Mouse (Mus musculus) gastrocnemius, adult 8-10 months (tissue): ENCODE measurements around the gene Actn1. TPM values are rescaled to one million over a fixed set of nuclear protein-coding genes. Genes with fewer than 3 reads are reported as not detected.

Experiments
- DNase-seq, 2 experiments: peaks; one replicate each; pipeline ENCODE4 v3.0.0; 2022; ENCODE audit warnings: low spot score in 2 of 2
- total RNA-seq, 4 experiments: library from RNA; stranded (reverse); gene quantifications; 2 replicates each; pipeline ENCODE4 v1.2.4; 2022

Actn1 gene
- total RNA-seq, 4 experiments from 2014 or later, result 6.1 to 9.6 (median 7.4) TPM

DNA sequence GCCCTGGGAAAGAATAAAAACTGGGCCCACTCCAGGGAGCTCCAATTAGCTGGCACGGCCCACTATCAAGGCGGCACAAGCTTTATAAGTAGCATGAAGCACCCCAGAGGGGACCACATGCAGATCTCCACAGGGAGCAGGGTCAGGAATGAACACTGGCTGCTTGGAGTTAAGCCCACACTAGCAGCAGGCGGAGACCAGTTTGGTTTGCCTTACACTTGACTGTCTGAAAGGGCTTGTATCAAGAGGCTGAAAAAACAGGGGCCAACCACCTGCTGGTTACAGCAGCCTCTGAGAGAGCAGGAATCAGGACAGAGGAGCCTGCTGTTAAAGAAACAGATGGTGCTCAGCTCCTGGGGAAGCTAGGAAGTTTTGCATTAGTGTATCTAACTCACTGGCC, 32.3 kb downstream of the Actn1 start:
- DNase-seq, result no peak

DNA sequence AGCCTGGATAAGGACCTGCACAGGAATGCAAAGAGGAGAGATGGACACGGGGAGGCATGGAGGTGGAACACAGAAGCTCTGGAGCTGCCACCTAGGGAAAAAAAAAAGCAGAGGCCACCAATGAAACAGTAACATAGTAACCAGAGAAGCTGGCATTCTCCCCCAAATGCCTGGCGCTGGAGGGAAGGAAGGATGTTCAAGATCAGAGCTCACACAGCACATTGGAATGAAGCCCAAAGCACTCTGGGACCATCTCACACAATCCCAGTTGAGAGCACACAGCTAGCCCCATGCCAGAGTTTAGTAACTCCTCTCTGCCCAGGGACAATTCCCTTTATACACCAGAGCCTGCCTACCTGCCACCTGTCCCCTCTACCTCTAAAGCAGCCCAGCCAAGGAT, 34.1 kb downstream of the Actn1 start:
- DNase-seq, result no peak

DNA sequence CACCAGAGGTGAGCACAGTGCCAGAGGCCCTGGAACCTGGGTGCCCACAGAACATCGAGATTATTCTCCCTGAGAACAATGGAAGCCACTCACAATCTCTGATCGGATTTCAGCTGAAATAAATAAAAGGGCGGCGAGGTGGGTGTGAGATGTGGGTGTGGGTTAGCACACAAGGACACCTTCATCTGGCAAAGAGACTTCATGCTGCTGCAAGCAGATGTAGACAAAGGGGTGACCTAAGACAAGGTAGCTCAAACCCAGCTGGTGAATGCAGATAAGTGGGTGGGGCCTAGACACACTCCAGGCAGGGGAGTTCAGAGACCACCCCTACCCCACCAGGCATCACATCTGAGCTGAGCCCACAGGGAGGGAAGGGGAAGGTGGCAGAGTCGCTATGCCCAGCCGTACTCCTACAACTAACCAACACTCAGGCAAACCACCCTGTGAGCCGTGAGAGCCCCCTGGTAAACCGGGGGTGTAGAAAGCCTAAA, 35.9 kb downstream of the Actn1 start:
- DNase-seq, result no peak

DNA sequence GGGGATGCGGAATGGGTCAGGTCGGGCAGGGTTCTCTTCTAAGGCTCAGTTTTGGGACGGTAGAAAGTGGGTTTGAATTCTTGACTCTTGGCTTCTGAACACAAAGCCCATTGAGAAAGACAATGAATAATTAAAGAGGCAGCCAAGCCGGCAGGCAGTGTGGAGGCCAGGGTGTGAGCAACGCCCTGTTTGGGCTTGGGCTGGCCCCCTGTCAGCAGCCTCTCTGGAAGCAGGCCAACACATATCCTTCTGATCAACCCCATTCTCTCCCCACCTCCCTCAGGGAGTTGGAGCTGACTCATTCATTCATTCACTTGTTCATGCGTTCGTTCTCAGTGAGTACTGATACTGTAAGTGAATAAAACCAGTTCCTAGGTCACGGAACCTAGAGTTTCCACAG, 36.7 kb downstream of the Actn1 start:
- DNase-seq, result peak; percentile 28 to 50

DNA sequence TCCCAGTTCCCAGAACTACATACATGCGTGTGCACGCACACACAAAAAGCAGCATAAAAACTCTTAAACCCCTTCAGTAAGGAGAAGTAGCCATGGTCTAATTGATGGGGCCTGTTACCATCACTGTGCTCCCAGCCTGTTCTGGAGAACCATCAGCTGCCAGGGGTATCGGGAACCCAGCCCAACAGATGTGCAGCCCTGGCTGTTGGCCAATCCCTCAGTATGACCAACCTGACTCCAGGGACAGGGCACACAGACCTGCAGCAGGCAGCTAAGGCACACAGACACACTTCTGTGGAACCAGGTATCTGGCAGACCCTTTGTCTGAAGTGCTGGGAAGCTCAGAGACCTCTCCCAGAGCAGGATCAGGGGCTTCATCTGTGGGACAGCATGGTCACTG, 37.7 kb downstream of the Actn1 start:
- DNase-seq, result no peak

DNA sequence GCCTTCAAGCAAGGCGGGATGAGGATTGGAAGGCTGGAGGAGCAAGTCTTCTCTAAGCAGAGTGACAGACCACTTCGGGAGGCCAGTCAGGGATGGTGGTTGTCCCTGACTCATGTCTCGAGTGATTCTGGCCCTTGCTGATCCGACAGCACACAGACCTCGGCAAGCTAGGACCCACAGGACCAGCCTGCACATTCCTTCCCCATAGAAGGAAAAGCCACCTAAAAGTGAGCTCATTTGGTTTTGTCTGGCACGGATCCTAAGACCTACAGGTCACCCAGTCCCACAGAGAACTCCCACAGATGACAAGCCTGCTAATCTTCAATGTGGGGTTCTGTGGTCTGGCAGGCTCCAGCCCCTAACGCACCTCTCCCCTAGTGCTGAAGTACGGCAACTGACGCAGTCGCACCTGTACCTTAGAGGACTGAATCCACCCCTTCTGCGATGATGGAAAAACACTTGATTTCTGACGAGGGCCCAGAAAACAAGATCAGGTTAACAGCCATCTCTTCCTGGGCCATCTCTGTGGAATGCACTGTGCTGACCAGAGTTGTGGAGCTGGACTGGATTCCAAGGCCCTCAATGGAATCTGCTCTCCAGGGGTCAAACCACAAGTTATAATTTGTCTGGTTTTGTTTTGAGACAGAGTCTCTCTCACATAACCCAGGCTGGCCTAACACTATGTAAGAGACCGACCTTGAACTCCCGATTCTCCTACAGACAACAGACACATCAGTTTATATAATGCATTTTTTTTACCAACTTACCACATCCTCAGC, 39.7 kb downstream of the Actn1 start:
- no peak for DNase-seq

DNA sequence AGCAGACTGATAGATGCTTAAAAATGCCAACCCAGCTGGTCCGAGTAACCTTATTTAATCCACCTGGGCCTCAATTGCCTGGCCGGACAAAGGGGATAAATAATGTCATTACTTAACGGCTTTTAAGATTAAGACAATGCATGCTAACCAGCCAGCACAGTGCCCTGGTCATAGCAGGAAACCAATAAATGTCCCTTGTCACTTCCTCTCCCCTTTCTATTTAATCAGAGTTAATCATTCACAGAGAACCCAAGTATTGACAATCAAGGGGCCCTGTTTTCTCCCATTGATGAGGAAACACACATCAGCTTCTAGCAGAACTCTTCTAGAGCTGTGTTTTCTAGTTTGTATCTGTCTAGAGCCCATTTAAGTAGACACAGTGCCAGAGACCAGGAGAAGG, 41.4 kb downstream of the Actn1 start:
- DNase-seq, result no peak

DNA sequence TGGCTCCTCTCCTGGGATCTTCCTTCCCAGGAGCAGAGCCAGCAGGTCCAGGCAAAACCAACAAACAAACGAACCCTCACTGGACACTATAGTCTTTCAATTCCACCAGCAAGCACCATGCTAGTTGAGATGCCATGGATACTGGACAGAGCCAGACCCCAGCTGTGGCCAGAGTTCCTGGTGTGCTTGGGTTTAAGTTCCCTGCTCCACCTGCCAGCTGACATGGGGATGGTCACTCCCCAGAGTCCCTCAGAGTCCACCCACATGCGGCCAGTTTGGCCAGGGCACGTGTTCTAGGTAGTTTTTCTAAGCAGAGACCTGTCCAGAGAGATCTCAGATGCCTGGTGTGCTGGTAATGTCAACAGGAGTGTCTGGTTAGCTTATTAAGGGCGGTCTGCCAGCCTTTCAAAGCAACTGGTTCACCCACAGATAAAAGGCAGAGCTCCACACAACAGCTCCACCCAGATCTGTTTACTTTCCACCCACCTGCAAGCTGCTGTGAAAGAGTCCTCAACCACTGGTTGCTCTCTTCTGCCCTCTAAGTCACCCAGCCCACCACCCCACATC, 42.0 kb downstream of the Actn1 start:
- no peak for DNase-seq

DNA sequence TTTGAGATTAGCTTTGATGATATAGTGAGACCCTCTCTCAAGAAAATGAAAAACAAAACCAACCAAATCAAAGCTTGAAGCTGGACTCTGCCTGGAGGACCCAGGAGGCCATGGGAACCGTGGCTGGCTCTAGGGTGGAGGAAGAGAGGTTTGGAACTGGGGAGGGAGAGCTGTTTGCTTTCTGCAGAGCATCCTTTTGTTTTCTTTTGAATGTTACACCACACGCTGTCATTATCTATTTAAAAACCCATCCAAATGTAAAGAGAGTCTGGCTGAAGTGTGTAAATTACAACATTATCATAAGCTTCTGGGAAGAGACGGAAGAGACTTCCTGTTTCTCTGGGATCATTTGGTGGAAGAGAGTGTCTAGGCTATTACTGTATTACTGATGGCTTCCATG, 43.1 kb downstream of the Actn1 start:
- DNase-seq, result no peak

DNA sequence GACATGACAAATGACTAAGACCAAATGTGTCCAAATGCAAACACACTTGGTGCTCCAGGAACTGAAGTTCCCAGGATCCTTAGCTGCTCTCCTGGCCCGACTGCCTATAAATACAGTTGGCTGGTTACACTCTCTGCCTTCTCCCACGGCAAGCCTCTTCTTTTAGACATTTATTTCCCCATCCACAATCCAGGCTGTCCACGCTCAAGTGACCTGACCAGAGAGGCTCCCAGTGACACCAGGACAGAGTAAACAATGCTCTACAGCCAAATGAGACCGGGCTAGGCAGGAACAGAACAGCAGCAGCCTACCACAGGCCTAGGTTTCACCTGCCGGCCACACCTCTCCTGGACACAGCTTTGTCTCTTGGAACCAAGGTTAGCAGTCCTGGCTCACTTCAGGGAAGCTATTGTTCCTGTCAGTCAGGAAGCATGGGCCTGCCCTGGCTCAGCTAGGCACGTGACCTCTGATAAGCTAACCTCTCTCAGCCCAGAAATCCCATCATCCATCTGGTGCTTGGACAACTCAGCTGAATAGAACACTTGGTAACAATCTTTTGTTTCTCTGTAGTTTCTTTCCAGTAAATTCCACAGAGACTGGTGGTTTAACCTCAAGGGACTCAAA, 43.8 kb downstream of the Actn1 start:
- no peak for DNase-seq

DNA sequence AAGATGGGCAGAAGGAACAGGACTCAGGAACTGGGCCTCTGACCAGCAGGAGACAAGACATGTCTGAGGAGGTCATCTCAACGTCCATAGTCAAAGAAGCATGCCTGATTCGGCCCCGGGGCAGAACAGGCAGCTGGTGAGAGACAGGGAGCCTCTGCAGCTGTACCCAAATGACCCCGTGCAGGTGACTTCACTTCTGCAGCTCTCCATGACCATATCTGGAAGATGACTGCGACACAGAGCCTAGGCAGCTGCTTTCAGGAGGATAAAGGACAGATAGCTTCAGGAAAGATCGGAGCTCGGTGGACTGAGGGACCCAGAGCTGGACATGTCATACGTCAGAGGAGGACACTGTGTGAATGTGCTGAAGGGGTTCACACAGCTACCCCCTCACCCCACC, 46.4 kb downstream of the Actn1 start:
- DNase-seq, result no peak

DNA sequence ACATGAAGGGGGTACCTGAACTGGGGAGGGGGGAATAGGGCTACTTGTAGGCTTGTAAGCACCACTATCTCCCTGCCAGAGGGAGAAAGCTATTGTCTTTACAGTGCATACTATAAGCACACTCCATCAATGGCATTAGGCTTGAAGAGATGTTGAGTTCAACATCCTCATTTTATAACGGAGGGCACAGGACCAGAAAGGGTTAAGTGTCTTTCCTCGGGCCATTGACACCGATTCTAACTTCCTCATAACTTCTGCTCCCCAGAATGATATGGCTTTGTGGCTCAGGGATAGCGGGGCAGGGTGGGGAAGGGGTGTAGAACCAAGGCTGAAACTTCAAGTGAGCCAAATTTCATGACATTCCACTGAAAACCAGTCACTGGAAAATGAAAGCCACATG, 46.9 kb downstream of the Actn1 start:
- DNase-seq, result no peak

DNA sequence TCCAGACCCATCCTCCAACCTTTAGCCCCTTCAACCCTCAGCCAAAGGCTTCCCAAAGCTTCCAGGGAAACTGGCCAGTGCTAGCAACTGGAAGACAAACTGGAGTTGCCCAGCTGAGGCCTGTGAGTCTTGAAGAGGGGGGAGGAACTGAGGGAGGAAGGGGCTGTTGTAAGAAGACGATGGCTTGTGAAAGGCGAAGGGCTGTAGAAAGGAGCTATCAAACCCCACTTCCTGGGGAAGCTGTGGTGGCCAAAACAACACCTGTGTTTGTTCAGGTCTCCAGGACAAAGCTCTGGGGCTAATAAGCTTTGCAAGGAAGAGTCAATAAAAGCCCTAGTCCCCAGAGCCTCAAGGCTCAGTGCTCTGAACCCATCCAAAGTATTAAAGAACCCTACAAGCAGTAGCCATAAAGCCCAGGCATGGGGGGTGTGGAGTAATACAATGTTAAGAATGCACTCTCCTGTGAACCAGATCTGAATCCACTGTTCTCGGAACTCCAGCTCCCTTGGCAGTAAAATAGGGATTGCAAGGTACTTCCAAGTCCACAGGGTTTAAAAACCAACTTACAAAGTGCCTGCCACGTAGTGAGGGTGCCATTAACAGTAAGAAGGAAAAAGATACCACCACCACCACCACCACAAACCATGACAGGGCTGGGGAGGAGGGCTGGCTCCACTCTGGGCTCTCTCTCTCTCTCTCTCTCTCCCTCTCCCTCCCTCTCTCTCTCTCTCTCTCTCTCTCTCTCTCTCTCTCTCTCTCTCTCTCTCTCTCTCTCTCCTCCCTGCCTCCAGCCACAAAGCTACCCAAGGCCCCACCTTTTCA, 49.2 kb downstream of the Actn1 start:
- no peak for DNase-seq

DNA sequence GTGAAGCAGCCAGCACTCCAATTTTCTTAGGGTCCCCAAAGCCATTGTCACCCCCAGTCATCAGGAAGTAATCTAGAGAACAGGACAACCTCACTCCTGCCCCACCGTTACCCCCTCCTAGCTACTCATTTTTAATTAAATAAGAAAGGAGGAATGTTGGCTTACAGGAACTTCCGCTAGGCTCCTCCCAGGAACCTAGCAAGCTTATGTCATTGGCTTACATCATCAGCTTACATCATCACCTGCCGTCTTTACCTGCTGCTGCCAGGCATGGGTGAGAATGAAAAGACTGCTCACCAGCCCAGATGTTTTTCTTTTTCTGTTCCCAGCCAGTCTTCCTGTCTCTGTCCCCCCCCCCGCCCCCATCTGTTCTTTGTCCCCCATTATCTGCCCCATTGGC, 50.3 kb downstream of the Actn1 start:
- no peak for DNase-seq

DNA sequence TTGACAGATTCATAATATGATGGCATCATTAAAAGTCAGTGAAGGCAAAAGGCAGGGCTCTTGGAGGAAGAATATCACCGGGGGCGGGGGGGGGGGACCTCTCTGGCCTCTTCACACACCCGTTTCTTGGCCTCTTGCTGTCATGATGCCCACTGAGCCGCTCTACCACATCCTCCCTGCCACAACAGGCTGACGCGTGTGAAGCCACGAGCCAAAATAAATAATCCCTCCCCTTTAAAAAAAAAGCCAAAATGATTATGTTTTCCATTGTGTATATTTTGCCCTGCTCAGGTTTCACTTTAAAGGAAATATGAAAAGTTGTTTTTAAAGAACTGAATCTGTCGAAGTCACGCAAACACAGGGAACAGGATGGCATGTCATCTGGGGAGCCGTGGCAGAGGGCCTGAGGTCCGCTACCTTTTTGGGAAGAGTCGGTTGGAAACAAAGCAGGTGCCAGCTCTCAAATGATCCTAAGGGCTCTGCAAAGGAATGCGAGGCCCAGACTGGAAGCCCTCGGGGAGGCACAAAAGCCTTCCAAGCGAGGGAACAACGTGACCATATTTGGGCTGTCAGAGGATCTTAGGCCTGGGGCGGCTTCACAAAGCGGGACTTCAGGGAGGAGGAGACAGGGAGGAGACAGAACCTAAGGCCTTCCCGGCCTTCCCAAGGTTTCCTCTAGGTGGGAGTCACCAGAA, 51.9 kb downstream of the Actn1 start:
- no peak for DNase-seq

DNA sequence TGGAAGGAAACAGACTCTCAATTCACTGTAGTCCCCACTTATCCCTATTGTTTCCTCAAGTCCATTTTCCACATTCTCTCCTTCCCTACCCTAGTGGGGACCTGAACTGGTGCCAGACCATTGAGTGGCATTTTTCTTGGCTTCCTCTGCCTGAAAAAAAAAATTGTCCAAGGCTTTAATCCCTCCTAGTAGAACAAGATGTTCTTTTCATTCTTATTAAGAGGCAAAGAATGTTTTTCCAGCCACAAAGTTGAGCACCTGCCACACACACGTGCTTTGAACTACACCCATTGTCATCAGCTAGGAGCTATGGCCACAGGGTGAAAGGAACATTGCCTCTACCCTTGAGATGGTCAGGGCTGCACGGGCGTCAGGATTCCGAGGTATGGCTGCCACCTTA, 56.9 kb downstream of the Actn1 start:
- no peak for DNase-seq

DNA sequence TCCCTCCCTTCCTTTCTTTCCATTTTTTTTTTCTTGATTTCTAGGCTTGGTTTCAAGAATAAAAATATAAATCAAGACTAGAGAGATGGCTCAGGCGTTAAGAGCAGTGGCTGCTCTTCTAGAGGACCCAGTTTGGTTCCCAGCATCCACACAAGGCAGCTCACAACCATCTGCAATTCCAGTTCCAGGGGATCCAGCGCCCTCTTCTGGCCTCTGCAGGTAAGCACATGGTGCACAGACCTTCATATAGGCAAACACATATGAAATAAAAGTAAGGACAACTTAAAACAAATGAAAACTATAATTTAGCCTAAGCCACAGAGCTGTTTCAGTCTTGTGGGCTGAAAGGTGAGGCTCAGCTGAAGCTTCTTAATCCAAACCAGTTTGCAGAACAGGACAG, 60.4 kb downstream of the Actn1 start:
- no peak for DNase-seq

DNA sequence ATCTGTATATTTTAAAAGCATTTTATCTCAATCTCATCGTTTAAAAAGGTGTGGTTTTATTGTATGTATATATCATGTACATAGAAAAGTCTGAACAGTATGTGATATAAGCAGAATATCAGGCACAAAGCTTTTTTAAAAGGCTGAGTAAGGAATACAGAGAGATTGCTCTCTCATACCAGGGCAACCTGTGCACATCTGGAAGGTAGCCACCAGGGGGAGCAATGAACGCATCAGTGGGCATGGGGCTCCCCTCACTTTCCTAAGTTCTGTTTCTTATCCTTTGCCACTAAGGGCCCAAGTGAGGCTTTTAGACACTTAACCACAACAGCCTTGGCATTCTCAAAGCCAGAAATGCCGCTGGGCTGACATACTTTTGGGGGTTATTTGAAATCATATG, 61.7 kb downstream of the Actn1 start:
- peak; percentile 25 to 34 for DNase-seq

DNA sequence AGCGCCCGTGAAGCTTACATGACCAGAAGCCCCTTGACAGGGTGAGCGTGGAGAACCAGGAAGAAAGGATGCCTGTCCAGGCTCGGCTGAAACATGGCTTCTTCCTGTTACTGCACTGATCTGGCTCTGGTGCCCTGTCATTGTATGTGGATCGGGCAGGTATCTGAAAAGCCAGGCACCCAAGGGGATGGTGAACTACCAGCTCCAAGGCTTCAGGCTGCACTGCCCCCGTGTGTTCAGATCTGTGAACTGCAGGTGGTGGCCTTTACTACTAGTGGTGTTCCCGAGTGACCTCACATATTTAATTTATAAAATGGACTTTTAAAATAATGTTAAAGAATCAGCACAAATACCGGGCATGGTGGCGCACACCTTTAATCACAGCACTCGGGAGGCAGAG, 62.8 kb downstream of the Actn1 start:
- DNase-seq, result no peak

DNA sequence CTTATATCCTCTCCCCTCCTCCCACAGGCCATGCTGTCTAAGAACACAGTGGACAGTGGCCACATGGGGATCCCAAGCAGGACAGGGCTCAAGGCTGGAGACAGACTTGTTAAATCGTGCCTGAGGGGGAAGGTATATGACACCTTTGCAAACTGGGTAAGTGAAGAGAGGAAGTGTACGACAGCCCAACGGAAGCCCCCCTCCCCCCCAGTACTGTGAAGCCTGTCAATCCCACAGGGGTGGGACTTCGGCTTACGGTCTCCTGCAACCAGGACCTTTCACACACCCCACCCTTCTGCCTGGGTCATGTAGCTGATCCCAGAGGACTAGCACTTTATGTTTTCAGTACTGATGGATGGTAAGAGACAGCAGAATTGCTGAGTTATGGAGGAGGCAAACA, 68.4 kb downstream of the Actn1 start:
- DNase-seq, result no peak

DNA sequence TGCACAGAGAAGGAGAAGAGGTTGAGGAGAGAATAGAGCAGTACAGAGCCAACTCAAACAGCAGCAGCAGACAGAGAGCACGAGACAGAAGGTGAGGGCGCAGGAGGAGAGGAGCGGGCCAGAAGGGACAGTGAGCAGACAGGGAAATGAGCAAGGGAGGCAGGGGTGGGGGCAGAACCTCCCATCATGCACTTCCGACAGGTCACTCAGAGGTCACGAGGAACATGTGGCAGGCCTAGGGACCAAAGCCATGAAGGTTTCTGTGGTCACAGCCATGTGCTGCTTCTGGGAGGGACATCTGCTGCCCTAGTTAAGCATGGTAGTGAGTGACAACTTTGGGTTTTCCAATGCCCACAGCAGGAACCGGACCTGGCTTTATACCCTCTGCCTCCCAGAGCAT, 68.8 kb downstream of the Actn1 start:
- DNase-seq, result no peak
